Mouse (Mus musculus): ENCODE measurements at regions not wholly inside any gene's neighbourhood (a gene's known extent, or its start where the extent isn't known, plus 50 kb on each side); places are given as distances from the start of the nearest gene placed in this dataset.

DNA sequence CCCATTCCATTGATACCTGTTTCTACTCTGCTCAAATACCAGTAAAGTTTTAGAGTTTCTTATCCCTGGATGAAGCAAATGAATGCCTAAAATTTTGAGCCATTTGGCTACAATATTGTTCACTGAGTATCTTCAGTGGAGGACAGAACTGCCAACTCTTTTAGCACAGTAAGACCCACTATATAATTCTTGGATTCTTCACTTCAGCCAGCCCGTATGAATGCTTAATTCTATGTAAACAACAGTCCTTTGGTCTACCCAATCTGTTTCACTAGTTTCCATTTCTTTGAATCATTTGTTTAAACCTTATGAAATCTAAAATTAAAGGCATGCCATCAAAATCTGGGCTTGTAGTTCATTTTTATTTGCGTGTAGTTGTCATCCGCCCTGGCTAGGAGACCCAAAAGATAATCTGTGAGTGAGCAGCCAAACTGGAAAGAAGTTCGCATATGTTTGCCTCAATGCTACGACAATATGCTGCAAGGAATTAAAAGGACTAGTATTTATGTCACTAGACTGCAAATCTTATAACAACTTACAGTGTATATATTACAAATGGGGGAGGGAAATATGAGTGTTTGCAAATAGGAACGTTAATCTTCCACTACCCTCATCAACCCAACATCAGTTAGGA, 188.2 kb upstream of the Slit2 start:
- H3K9me3 ChIP-seq (replicated peaks): no peaks in the 10 kb centered on the region
- no peaks in the 10 kb centered on the region for H3K36me3 ChIP-seq
- no peak overlapping the region for H3K4me3 ChIP-seq (replicated peaks)
- ATAC-seq (replicated peaks; ENCODE audit: low FRiP score): no peak
- H3K4me2 ChIP-seq: no peak overlapping the region
- H3K27ac ChIP-seq: no peak overlapping the region
- WGBS: 63% methylated on average over 6 of the region's 6 CpGs
- H3K9ac ChIP-seq: no peak overlapping the region
- H3K4me1 ChIP-seq: no peaks in the 10 kb centered on the region
- H3K27me3 ChIP-seq: no peaks in the 10 kb centered on the region

DNA sequence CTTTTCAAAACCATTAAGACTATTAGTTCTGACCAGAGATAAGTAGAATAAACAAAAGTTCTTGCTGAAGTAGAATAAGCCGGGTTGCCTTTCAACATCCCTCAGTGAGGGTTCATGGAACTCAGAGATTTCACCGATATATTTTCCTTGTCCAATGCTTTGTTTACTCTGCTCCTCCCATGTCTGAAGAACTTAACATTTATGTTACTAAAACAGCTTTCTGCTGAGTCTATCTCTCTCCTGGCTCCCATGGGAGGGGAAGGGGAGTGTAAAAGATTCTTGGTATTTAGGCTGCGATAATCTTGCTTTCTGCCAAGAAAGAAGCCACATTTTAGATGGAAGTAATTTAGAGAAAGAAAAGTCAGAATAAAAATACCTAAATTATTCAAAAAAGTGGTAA, 187.7 kb upstream of the Slit2 start:
- no peak for ATAC-seq (replicated peaks; ENCODE audit: low FRiP score)
- H3K27me3 ChIP-seq: no peaks in the 10 kb centered on the region

DNA sequence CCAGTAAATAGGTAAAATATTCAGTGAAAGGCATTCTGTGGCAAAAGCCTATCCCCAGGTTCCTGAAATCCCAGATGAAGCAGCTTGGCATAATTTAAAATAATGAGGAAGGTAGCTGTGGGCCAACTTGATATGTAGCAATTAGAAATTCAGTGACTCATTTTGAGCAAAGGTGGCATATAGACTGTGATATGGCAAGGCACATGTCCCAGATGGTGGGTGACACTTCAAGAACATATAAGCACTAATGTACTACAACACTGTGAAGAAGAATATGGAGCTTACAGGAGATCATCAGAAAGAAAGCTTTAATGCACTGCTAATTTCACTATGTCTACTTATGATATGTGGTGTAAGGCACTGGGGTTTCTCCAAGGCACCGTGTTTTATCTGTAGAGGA, 162.0 kb upstream of the Slit2 start:
- no peak for ATAC-seq (replicated peaks; ENCODE audit: low FRiP score)
- Histone ChIP-seq H3K4me2 (no peak overlapping the region), H3K27ac (no peak overlapping the region), H3K9me3 (replicated peaks) (no peaks in the 10 kb centered on the region), H3K27me3 (no peaks in the 10 kb centered on the region), H3K36me3 (no peaks in the 10 kb centered on the region), H3K9ac (no peak overlapping the region), H3K4me3 (replicated peaks) (no peak overlapping the region), H3K4me1 (no peaks in the 10 kb centered on the region)
- WGBS: 86% methylated on average over 1 of the region's 1 CpGs

More for the DNA sequence above, 187.7 kb upstream of the Slit2 start:
- no peak overlapping the region for H3K9ac ChIP-seq
- H3K9me3 ChIP-seq (replicated peaks): no peaks in the 10 kb centered on the region
- H3K4me1 ChIP-seq: no peaks in the 10 kb centered on the region
- H3K27ac ChIP-seq: no peak overlapping the region
- H3K36me3 ChIP-seq: no peaks in the 10 kb centered on the region
- H3K4me3 ChIP-seq (replicated peaks): no peak overlapping the region
- WGBS: 51% methylated on average over 3 of the region's 3 CpGs
- H3K4me2 ChIP-seq: no peak overlapping the region

DNA sequence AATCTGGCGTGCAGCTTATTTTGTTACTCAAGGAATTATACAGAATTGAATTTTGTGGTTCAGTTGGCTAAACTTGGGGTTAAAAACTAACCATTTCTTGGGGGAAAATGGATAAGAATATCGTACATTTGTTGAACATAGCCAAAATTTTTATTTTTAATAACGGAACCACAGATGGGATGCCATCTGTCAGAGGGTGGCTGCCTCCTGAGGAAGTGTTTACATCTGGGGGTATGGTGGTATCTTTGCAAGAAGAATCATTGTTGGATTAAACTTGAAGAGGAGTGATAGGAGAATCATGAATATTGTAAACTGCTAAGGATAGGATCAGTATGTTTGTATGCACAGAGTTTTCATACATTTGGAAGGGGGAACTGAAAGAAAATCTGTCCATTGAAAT, 144.9 kb upstream of the Slit2 start:
- H3K27ac ChIP-seq: no peak overlapping the region
- no peaks in the 10 kb centered on the region for H3K9me3 ChIP-seq (replicated peaks)
- H3K4me2 ChIP-seq: no peak overlapping the region
- H3K4me3 ChIP-seq (replicated peaks): no peak overlapping the region
- 96% methylated on average over 3 of the region's 3 CpGs for WGBS
- H3K4me1 ChIP-seq: no peaks in the 10 kb centered on the region
- no peak overlapping the region for H3K9ac ChIP-seq
- no peaks in the 10 kb centered on the region for H3K27me3 ChIP-seq
- ATAC-seq (replicated peaks; ENCODE audit: low FRiP score): no peak
- H3K36me3 ChIP-seq: no peaks in the 10 kb centered on the region

DNA sequence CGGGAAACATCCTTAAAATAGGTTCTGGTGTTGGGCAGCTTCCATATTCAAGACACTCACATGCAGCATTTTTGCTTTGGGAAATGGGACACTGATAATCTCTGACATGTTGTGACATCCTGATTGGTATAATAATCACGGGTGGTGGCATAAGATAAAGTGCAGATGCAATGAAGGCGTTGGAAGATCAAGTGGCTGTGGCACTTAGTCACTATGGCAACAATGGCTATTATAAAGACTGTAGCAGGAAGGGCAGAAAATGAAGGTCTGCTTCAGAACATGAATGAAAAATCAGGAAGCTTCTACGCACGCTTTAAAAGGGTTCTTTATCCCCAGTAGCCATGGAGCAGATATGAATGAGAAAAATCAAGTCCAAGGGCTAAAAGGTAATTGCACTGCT, 113.2 kb upstream of the Slit2 start:
- H3K27me3 ChIP-seq: no peaks in the 10 kb centered on the region
- H3K4me3 ChIP-seq (replicated peaks): no peak overlapping the region
- no peak overlapping the region for H3K9ac ChIP-seq
- H3K4me1 ChIP-seq: no peaks in the 10 kb centered on the region
- no peak for ATAC-seq (replicated peaks; ENCODE audit: low FRiP score)
- WGBS: 72% methylated on average over 5 of the region's 5 CpGs
- H3K36me3 ChIP-seq: no peaks in the 10 kb centered on the region
- no peak overlapping the region for H3K4me2 ChIP-seq
- no peaks in the 10 kb centered on the region for H3K9me3 ChIP-seq (replicated peaks)
- H3K27ac ChIP-seq: no peak overlapping the region
